Mouse (Mus musculus) liver, adult (tissue): ENCODE results near the gene Pnliprp2.

Experiments
- GATA4 ChIP-seq: IDR thresholded peaks from 2 replicates; pipeline ENCODE4 v1.6.1; 2014; ENCODE audit warnings: mild to moderate bottlenecking, low read length; ENCODE audit not compliant: insufficient replicate concordance

Pnliprp2 gene

DNA sequence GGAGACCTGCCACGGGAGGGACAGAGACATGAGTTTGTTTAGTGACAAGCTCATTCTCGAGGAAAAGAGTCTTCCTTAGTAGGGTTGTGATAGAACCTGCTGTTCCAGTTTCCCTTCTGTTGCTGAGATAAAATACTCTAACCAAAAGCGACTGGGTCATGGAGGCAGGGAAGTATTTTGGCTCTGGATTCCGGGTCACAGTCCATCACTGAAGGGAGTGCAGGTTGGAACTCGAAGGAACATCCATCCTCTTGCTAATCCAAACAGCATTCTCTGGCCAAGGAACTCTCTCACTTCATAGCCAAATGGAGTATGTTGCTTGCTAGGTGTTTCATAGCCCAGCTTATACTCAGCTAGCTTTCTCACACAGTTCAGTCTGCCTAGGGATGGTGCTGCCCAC lies 16.9 kb downstream of the Pnliprp2 start:
- no peak for TF ChIP-seq GATA4

DNA sequence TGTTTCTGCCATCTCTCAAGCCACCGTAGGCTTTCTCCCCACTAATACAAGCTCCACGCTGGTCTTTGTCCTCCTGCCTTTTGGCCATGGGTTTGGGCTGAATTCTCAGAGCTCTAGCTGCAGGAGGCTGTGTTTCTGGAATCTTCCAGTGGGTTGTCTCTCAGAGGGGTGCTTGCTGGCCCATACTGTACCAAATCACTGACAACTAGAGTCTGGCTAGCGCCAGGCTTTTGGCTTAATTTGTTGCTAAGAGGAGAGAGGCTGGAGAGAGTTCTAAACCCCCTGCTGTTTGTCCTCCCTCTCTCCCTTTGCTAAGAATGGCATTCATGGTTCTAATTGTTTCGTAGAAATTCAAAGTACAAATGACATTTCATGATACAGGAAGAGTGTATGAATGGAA lies 22.0 kb downstream of the Pnliprp2 start:
- TF ChIP-seq GATA4 = no peak

DNA sequence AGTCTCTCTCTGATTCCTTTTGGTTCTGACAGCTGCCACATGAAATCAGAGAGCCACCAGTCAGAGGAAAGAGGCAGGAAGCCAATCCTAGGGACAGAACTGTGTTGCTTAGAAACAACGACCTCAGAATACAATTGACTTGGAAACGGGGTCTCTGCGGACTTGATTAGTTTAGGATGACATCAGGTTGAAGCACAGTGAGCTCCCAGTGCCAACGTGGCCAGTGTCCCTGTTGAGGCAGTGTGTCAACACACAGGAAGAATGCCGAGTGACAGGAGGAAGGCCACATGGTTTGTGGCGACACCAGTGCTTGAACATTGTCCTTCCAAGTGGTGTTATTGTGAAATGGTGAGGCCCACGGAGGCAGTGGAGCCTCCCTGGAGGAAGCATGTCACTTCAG lies 24.4 kb downstream of the Pnliprp2 start:
- TF ChIP-seq GATA4 = no peak

DNA sequence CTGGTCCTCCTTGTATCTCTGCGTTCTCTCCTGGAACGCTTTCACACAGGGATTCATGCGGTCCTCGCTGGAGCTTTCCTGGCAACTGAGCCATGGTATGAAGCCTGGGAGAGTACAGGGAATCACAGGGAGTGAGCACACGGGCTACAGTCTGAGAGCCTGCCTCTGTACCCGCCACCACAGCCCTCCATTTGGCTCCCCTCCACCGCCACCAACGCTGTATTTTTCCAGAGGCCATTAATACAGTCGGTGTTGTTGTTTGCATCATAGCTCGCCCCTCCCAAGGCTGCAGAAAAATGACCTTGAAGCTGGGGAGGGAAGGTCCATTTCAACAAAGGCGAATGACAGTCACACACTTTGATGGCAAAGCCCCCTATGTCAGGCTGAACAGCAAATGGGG lies 29.7 kb downstream of the Pnliprp2 start:
- TF ChIP-seq GATA4 = no peak

DNA sequence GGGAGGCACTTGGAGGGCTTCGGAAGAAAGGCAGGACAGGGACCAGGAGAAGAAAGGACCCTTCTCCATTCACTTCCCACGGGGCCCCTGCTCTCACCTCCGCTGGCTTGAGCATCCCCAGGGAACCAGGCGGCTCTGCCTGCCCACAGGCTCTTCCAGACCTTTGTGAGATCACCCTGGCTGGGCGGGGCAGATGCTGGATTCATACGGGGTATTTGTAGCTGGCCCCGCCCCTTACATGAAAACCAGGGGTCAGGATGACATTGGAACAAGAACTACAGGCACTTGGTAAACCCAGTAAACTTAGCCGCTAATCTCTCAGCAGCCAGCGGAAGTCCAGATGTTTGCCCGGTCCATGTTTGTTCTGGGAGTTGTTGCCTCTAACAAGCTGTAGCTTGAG lies 34.8 kb downstream of the Pnliprp2 start, which contains the start of gene 1700019N19Rik:
1700019N19Rik (minus strand) TSS at position 178 of the 400 bp plus-strand sequence.
- no peak for TF ChIP-seq GATA4

DNA sequence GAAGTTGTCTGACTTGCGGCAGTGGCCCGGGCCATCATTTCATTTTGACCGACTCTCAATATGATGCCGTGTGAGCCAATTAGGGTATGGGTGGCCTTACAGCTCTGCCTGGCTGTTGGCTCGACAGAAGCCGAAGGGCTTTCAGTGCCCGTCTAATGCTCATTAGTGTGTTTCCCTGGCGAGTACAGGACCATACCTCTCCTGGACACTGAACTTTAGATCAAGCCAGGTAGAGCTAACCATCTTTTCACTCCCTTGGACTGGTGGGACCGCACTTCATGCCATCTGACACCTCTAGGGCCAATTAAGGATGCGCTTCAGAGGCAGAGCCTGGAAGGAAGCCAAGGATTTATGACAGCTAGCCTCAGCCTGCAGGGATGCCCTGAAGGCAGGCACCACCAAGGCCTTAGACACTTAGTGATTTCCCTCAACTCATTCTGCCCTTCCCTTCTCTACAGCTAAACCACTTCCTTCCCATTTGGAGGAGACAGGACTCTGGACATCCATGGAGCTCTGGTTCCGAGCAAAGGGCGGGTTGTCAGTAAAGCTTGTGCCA lies 35.7 kb downstream of the Pnliprp2 start:
- no peak for TF ChIP-seq GATA4

DNA sequence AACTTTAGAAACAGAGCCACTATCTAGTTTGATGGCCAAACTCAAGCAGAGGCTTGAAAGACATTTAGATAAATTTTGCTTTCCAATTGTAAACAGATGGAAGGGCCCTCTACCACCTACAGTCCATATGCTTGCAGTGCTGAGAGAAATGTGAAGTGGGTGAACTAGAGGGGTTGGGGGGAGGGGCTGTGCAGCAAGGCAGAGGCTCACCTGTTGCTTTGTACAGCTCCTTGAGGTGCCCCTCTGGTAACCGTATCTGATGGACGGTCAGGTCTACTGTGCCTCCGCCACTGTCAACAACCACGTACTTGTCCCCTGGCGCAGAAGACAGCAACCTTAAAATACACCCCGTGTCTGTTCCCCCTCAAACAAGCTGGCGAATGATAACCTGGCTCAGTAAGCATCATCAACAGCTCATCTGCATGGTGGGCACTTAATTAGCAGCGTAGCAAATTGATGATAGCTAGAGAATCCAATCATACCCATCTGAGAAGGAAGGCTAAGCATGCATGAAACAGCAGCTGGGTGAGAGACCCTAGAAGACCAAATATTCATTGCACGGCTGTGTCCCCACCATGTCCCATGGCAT lies 45.8 kb downstream of the Pnliprp2 start:
- TF ChIP-seq GATA4 = no peak

DNA sequence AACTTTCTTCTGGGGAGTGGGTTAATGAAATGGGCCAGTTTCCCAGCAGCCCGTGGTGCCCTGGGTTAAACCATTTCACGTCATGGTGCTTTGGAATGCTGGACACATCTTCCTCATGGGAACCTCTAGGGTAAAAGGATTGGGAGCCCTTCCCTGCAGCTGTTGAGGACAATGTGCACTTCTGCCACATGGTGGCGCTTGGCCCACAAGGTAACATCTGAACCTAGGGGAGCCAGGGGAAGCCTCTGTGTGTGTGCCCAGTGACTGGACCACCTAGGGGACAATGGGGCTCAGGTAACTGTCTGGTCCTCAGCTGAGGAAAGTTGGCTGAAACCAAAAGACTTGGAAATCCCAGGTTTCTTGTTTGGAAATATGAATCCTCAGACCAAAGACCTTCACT lies 46.8 kb downstream of the Pnliprp2 start:
- no peak for TF ChIP-seq GATA4

DNA sequence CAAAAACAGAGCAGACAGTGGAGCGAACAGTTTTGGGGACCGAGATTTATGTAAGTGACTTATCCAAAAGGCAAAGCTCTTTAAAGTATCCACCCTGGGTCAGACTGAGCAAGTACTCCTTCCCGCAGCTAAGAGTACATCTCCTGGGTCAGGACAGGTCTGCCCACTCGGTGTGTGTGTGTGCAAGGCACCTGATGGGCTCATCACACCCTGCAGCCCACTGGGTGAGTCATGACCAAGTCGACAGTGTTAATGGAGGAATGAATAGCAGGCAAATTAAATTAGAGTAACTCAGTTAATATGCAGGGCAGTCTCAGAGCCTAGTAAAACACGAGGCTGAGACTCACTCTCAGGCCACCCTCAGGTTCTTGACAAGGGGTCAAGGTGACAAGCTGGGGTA lies 49.3 kb downstream of the Pnliprp2 start:
- no peak for TF ChIP-seq GATA4

DNA sequence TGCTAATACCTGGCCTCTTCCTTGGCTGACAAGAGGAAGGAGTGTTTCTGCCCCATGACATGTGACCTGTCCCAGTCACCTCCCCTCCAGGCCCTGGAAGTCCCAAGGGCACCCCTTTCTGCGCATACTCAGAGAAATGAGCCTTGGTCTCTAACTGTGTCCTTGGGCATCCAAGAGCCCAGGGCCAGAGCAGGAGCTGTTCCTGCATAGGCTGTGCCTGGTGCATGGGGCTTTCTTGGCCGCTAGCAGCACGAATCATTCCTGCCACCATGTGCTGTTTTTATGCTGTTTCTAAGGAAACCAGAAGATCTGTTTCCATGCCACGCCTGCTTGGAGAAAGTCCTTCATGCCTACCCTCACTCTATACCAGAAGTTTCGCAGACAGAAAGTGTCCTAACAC lies 51.0 kb downstream of the Pnliprp2 start:
- no peak for TF ChIP-seq GATA4

DNA sequence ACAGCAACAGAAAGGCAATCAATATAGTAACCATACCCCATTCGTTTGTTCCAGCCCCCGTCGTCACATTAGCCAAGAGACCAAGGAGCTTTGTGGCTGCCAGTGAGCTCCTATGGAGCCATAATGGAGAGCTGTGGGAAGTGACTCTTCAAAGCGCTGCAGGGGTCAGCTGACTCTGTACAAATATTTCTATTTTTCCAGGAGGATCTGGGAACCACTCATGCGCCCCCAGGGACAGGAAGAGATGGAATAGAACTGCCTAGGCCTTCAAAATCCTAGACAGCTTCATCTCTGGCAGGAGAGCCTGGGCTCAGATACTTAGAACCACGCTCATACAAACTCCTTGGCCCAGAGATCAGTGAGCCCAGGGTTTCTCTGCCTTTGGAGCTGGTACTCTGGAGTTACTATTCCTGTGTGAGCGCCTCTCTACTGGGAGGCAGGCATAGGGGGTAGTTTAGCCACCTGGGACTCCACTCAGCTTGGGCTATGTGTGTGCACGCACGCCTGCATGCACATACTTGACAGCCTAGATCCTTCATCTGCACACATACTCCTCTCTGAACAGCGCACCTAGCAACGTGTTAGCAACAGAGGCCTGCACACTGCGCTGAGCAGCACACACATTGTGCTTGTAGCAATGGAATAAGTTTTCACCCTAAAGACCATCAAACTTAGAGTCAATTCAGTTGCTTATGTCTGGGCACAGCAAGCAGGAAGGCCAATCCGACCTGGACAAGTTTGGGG lies 55.8 kb downstream of the Pnliprp2 start:
- no peak for TF ChIP-seq GATA4

DNA sequence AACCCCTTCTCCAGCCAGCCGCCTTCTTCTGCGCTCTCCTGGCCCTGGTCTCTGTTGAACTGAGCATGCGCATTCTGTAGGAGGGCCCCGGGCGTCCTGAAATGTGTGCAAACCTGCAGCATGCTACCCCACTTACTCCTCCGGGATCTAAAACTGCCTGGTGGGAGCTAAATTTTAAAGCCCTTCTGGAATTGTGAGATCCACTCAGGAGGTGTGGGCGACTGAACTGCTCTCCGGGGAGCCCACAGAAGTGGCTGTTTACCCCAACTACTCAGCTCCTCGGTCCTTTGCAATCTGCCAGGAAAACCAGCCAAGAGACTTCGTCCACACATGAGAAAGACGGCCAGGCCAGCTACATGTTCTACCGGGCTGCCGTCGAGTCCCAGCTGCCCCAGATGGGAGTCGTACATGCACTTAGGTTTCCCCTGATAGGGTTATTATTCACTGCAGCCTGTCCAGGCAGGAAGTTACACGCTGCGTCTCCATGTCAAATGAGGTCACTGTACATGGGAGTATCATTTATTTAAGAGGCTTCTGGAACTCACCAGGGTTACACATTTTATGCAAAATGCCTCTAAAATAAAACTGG lies 57.0 kb downstream of the Pnliprp2 start:
- TF ChIP-seq GATA4 = no peak

DNA sequence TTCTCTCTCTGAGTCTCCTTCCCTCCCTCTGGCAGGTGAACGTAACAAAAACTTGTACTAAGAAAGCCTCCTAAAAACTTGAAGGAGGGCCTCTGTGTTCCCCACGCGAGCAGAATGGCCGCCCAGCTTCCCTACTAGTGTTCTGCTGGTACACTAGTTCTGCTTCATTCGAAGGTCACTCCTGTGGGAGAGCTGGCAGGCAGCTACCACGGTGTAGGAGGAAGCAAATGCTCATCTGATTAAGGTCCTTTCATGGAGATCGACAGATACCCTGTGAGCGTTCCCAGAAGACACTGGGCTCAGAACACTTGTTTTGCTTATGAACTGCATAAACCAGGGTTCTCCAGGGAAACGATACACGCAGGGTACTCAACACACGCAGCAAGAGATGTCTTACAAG lies 57.9 kb downstream of the Pnliprp2 start:
- no peak for TF ChIP-seq GATA4

DNA sequence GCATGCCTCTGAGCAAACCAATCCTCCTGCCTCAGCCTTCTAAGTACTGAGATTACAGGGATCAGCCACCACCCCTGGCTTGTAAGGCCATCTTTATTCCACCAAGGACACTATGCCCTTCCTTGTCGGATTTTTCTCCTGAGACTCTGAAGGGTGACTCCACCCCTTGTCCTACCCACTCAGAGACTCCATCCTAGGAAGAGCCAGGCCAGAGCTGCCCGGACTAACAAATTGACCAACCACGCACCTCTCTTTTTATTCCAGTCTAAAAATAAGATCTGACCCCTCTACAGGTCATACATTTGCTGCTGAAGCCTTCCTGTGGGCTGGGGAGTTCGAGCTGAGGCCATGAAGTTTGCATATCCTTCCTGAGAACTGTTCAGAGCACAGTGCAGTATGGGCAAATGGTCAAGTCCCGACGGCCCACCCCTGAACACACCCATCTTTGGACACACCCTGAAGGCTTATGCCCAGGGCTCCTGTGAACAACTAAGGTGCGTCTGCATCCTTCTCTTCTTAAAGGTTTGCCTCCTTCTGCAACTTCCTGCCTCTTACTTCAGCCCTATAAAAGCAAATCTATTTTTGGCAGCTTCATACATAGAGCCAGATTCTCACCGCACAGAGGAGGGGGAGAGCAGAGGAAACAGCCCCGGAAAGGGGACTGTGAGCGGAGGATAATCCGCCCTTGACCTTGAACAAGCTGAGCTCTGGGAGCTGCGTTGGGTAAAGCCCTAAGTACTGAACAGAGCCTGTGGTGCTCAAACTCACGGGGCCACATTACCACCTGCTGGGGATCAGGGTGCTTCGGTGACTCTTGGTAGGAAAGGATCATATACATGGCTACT lies 59.3 kb downstream of the Pnliprp2 start:
- TF ChIP-seq GATA4 = no peak
